Mouse (Mus musculus): Measurements from ENCODE around the gene Pdcd6ip. TPM values are rescaled to one million over a fixed set of nuclear protein-coding genes. Genes with fewer than 3 reads are reported as not detected.

Gene Pdcd6ip
- total RNA-seq, 2 experiments from 2014 or later = 50.2 to 59.3 TPM

- no peak for DNase-seq
Measured at GRCm38 (mm10) chr9:113626730-113627129, 81.3 kb downstream of the Pdcd6ip start.

- no peak for DNase-seq
Measured at GRCm38 (mm10) chr9:113624086-113624485, 84.0 kb downstream of the Pdcd6ip start.

- DNase-seq = no peak
Measured at GRCm38 (mm10) chr9:113617081-113617480, 91.0 kb downstream of the Pdcd6ip start.

GRCm38 (mm10) chr9:113610776-113611175, 97.3 kb downstream of the Pdcd6ip start:
- no peak for DNase-seq

- no peak for DNase-seq
Measured at GRCm38 (mm10) chr9:113602140-113602539, 105.9 kb downstream of the Pdcd6ip start.

Other genes with a start within 250 kb of the Pdcd6ip start
- gene Clasp2, start 33.2 kb upstream of the Pdcd6ip start, total RNA-seq (2021) = 10 to 100 TPM; 48.2 to 52.2 TPM
- gene Ubp1, start 222.7 kb upstream of the Pdcd6ip start, total RNA-seq (2021) = 10 to 100 TPM; 21.5 to 33.6 TPM